8 mouse cellular contexts compared by ENCODE assay signal in genomic region chr7:73537228-73537627, GRCm38 (mm10). TPM values are rescaled to one million over a fixed set of nuclear protein-coding genes. Genes with fewer than 3 reads are reported as not detected.
DNase-seq lines count a peak whose midpoint lies in the region; ATAC-seq lines count a peak whose summit lies in the region.

No protein-coding gene starts in this region.

- peak overlapping the region; percentile 45 for H3K4me3 ChIP-seq in kidney, embryonic 14.5 days (ENCODE audit: low read length)
- H3K4me3 ChIP-seq in hindbrain, embryonic 14.5 days (replicated peaks; ENCODE audit: low read length) = peak overlapping the region; percentile 45
- H3K4me3 ChIP-seq in midbrain, embryonic 12.5 days = peak overlapping the region; percentile 49

- WGBS in kidney, embryonic 14.5 days = 13% methylated on average over 10 of the region's 10 CpGs
- WGBS in hindbrain, embryonic 14.5 days = 20% methylated on average over 10 of the region's 10 CpGs
- 22% methylated on average over 10 of the region's 10 CpGs for WGBS in midbrain, embryonic 12.5 days

- no peaks in the 10 kb centered on the region for H3K9me3 ChIP-seq in kidney, embryonic 14.5 days (ENCODE audit: control insufficient read depth, low read length)
- no peaks in the 10 kb centered on the region for H3K9me3 ChIP-seq in hindbrain, embryonic 14.5 days (ENCODE audit: control insufficient read depth, low read length)
- H3K9me3 ChIP-seq in midbrain, embryonic 12.5 days = no peaks in the 10 kb centered on the region

- H3K27me3 ChIP-seq in kidney, embryonic 14.5 days (ENCODE audit: control insufficient read depth, insufficient read depth, low read length) = no peaks in the 10 kb centered on the region
- H3K27me3 ChIP-seq in hindbrain, embryonic 14.5 days (ENCODE audit: control insufficient read depth, insufficient read depth, low read length) = no peaks in the 10 kb centered on the region
- H3K27me3 ChIP-seq in midbrain, embryonic 12.5 days = no peaks in the 10 kb centered on the region

- H3K4me2 ChIP-seq in kidney, embryonic 14.5 days (replicated peaks; ENCODE audit: low read depth, low read length) = peak overlapping the region; percentile 67
- H3K4me2 ChIP-seq in hindbrain, embryonic 14.5 days (replicated peaks) = peak overlapping the region; percentile 95
- peak overlapping the region; percentile 66 for H3K4me2 ChIP-seq in midbrain, embryonic 12.5 days (replicated peaks)

- H3K27ac ChIP-seq in kidney, embryonic 14.5 days (ENCODE audit: low read depth, low read length) = peak overlapping the region; percentile 86
- peak overlapping the region; percentile 88 for H3K27ac ChIP-seq in hindbrain, embryonic 14.5 days
- peak overlapping the region; percentile 96 for H3K27ac ChIP-seq in midbrain, embryonic 12.5 days (replicated peaks)

- H3K4me1 ChIP-seq in kidney, embryonic 14.5 days (ENCODE audit: control insufficient read depth, insufficient read depth, low read length) = peaks cover 27% of the 10 kb centered on the region
- peaks cover 52% of the 10 kb centered on the region for H3K4me1 ChIP-seq in hindbrain, embryonic 14.5 days (replicated peaks; ENCODE audit: control insufficient read depth, insufficient read depth, low read length)
- peaks cover 39% of the 10 kb centered on the region for H3K4me1 ChIP-seq in midbrain, embryonic 12.5 days

- H3K36me3 ChIP-seq in kidney, embryonic 14.5 days (ENCODE audit: control insufficient read depth, insufficient read depth, low read length) = peaks cover 14% of the 10 kb centered on the region; the same call in 1 of the 2 replicates
- H3K36me3 ChIP-seq in hindbrain, embryonic 14.5 days (replicated peaks; ENCODE audit: control insufficient read depth, insufficient read depth) = peaks cover 4% of the 10 kb centered on the region; the same call in 1 of the 2 replicates
- 0 out of 2 replicates have a peak, but pooled peaks cover 3% of the 10 kb centered on the region for H3K36me3 ChIP-seq in midbrain, embryonic 12.5 days

- H3K9ac ChIP-seq in kidney, embryonic 14.5 days (ENCODE audit: low read depth, low read length) = peak overlapping the region; percentile 66
- H3K9ac ChIP-seq in hindbrain, embryonic 14.5 days = peak overlapping the region; percentile 65
- H3K9ac ChIP-seq in midbrain, embryonic 12.5 days (replicated peaks) = peak overlapping the region; percentile 59

- ATAC-seq in kidney, embryonic 14.5 days (ENCODE audit: low FRiP score, low TSS enrichment) = no peak
- peak; percentile 1; the same call in 1 of the 2 replicates for ATAC-seq in common myeloid progenitor, adult 5-6 weeks (replicated peaks; ENCODE audit: low read depth, poor library complexity, severe bottlenecking)
- ATAC-seq in hindbrain, embryonic 14.5 days (ENCODE audit: low FRiP score) = no peak
- peak; percentile 7; the same call in 1 of the 2 replicates for ATAC-seq in midbrain, embryonic 12.5 days (ENCODE audit: low FRiP score, low read depth)

- no peak for DNase-seq in kidney, postnatal 10 days
- DNase-seq in hindbrain, embryonic 14.5 days (ENCODE audit: low spot score) = no peak
- DNase-seq in urinary bladder, postnatal 36 days (ENCODE audit: low spot score in 2 of 2) = no peak
- no peak for DNase-seq in natural killer cell, adult 2 months (ENCODE audit: low spot score in 2 of 2)
- DNase-seq in embryo, embryonic 9.5 days (ENCODE audit: extremely low spot score) = no peak

RNA-seq across cellular contexts. Expression of gene Chd2, which starts 4.4 kb away (rescaled TPM):
- 43.7 and 70.9 TPM in 2 replicates for polyA plus RNA-seq in kidney, embryonic 14.5 days (2014; fragmentation: Nextera tagmentation; extraction: Ambion mirVana)
- 184 and 190 TPM in 2 replicates for total RNA-seq in common myeloid progenitor, adult 5-6 weeks (2017)
- polyA plus RNA-seq in hindbrain, embryonic 14.5 days (2014; fragmentation: Nextera tagmentation; extraction: Ambion mirVana) = 35.6 and 42.3 TPM in 2 replicates
- 54.8 and 61.4 TPM in 2 replicates for polyA plus RNA-seq in midbrain, embryonic 12.5 days (2016; fragmentation: Nextera tagmentation; extraction: Ambion mirVana)

Comparison
In these comparisons a context has a peak if more than half of its experiments do, and no peak if none do; other contexts are left out.
1. ATAC-seq: peak in common myeloid progenitor, adult 5-6 weeks (single experiment) and midbrain, embryonic 12.5 days (single experiment); none in kidney, embryonic 14.5 days (single experiment) and hindbrain, embryonic 14.5 days (single experiment).
2. Peak in every context shown above with its lines, with median percentiles within 50 percentile points of each other: H3K27ac ChIP-seq, H3K4me2 ChIP-seq, H3K4me3 ChIP-seq and H3K9ac ChIP-seq.